Mouse (Mus musculus) cerebellum, postnatal 10 days (tissue): ENCODE measurements at regions not wholly inside any gene's neighbourhood (a gene's known extent, or its start where the extent isn't known, plus 50 kb on each side); places are given as distances from the start of the nearest gene placed in this dataset.

Source experiments
- DNase-seq, 2 experiments: peaks; one replicate each; pipeline ENCODE4 v3.0.0; 2021; ENCODE audit warnings: mixed read lengths in 2 of 2

GRCm38 (mm10) chr2:162720016-162720415 is 59.1 kb upstream of the Ptprt start:
- no peak for DNase-seq

GRCm38 (mm10) chr2:162718466-162718865 is 57.5 kb upstream of the Ptprt start:
- peak; percentile 38 to 45 for DNase-seq

- no peak for DNase-seq
These were observed 54.0 kb upstream of the Ptprt start for GRCm38 (mm10) chr2:162714976-162715375.

DNA sequence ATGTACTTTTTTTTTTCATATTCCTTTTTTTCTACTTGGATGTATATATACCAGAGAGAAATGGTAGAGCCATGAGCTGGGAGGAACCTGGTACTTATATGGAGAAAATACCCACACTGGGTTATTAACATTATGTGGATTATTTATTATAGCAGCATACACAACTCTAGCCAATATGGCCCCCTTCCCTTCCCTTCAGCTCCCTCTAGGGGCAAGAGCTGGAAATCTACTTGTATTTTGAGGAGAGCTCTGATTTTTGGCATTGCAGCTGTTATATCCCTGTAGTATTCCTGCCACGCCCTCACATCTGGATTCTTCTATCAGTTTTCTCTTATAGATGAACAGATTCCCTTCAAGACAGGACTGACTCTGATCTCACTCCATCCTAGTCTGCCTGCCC is 52.0 kb upstream of the Ptprt start:
- peak; percentile 37 to 48 for DNase-seq

DNA sequence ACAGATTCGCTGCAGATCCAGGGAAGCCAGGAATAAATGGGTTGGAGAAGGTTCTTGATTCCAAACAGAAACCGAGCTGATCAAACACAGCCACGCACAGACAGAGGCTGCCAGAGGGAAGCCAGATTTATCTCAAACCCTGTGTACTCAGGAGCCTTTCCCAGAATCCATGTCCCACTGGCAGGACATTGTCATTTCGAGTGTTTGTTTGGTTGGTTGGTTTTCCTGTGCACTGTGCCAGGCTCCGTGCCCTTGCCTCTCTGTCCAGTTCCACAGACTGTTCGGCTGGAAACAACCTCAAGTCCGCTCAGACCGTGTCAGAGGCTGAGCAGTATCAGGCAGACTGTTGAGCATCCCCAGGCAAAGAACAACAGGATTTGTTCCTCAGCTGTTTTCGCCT is 51.4 kb upstream of the Ptprt start:
- DNase-seq = no peak
